Mouse (Mus musculus) forebrain, embryonic 15.5 days (tissue): Measurements from ENCODE around the gene Guk1. TPM values are rescaled to one million over a fixed set of nuclear protein-coding genes. Genes with fewer than 3 reads are reported as not detected.
A peak's percentile ranks its signal among the peaks of the same experiment; 100 is the strongest.
"Not testable (repeated sequence)": the region's sequence is repeated elsewhere in the genome, so short reads cannot be mapped to it uniquely, and the experiment has no call there.

Source experiments
- ATAC-seq: fragments of 200-750 bp; cut with Nextera tagmentation; replicated peaks from 2 replicates; pipeline ENCODE4 v1.8.0; 2017; ENCODE audit warnings: mild to moderate bottlenecking, moderate TSS enrichment, moderate library complexity
- H3K27ac ChIP-seq: fragments of 300-500 bp; sonication (generic); replicated peaks from 2 replicates; pipeline ENCODE4 v1.5.1; 2015; ENCODE audit warnings: mild to moderate bottlenecking, inconsistent platforms
- H3K27me3 ChIP-seq: fragments of 300-500 bp; sonication (generic); 2 replicates; pipeline ENCODE4 v1.6.1; 2015; ENCODE audit warnings: inconsistent platforms
- H3K36me3 ChIP-seq: fragments of 300-500 bp; sonication (generic); 2 replicates; pipeline ENCODE4 v1.6.1; 2015; ENCODE audit warnings: mild to moderate bottlenecking, inconsistent platforms
- H3K4me1 ChIP-seq: fragments of 300-500 bp; sonication (generic); 2 replicates; pipeline ENCODE4 v1.6.1; 2015; ENCODE audit warnings: inconsistent platforms
- H3K4me2 ChIP-seq: fragments of 300-500 bp; sonication (generic); replicated peaks from 2 replicates; pipeline ENCODE4 v1.6.1; 2015; ENCODE audit warnings: mild to moderate bottlenecking, inconsistent platforms
- H3K4me3 ChIP-seq: fragments of 300-500 bp; sonication (generic); 2 replicates; pipeline ENCODE4 v1.5.1; 2015; ENCODE audit warnings: mild to moderate bottlenecking, inconsistent platforms
- H3K9ac ChIP-seq: fragments of 300-500 bp; sonication (generic); replicated peaks from 2 replicates; pipeline ENCODE4 v1.6.1; 2015; ENCODE audit warnings: mild to moderate bottlenecking, inconsistent platforms
- H3K9me3 ChIP-seq: fragments of 300-500 bp; sonication (generic); 2 replicates; pipeline ENCODE4 v1.6.1; 2016; ENCODE audit warnings: inconsistent platforms
- WGBS: fragments of 180-500 bp; shearing (Covaris S2); methylation state at CpG from one replicate; pipeline ENCODE4 v1.1.7; 2015; ENCODE audit warnings: mixed read lengths; 5-methylcytosine and 5-hydroxymethylcytosine counted together
- polyA plus RNA-seq: library from polyadenylated mRNA; unstranded; fragments of >200 nt; fragmentation: Nextera tagmentation; extraction: Ambion mirVana; gene quantifications from 2 replicates; pipeline ENCODE4 v1.2.1, GENCODE M21; 2015

Gene Guk1
- polyA plus RNA-seq, 1 experiment from 2014 or later, result 183 TPM

GRCm38 (mm10) chr11:59224470-59224869 lies 32.5 kb upstream of the Guk1 start:
- 72% methylated on average over 2 of the region's 2 CpGs for WGBS
- ATAC-seq, result no peak
- H3K4me1 ChIP-seq, result peaks cover 63% of the 10 kb centered on the region

GRCm38 (mm10) chr11:59224025-59224424 lies 32.0 kb upstream of the Guk1 start:
- ATAC-seq, result no peak
- 0 out of 2 replicates have a peak, but pooled peaks cover 5% of the 10 kb centered on the region for H3K36me3 ChIP-seq
- no peak overlapping the region for H3K9ac ChIP-seq
- no peak overlapping the region for H3K4me3 ChIP-seq
- H3K27ac ChIP-seq, result no peak overlapping the region
- H3K9me3 ChIP-seq, result no peaks in the 10 kb centered on the region
- no peaks in the 10 kb centered on the region for H3K27me3 ChIP-seq
- 98% methylated on average over 3 of the region's 3 CpGs for WGBS
- H3K4me1 ChIP-seq, result peaks cover 63% of the 10 kb centered on the region
- no peak overlapping the region for H3K4me2 ChIP-seq

More at GRCm38 (mm10) chr11:59224470-59224869, 32.5 kb upstream of the Guk1 start:
- Histone ChIP-seq H3K27ac (no peak overlapping the region), H3K9me3 (no peaks in the 10 kb centered on the region), H3K9ac (no peak overlapping the region), H3K4me2 (no peak overlapping the region), H3K36me3 (0 out of 2 replicates have a peak, but pooled peaks cover 5% of the 10 kb centered on the region), H3K4me3 (no peak overlapping the region), H3K27me3 (no peaks in the 10 kb centered on the region)

- H3K36me3 ChIP-seq, result 0 out of 2 replicates have a peak, but pooled peaks cover 5% of the 10 kb centered on the region
- H3K27ac ChIP-seq, result no peak overlapping the region
- no peaks in the 10 kb centered on the region for H3K9me3 ChIP-seq
- H3K4me2 ChIP-seq, result no peak overlapping the region
- WGBS, result 91% methylated on average over 4 of the region's 4 CpGs
- H3K4me1 ChIP-seq, result peaks cover 62% of the 10 kb centered on the region
- H3K4me3 ChIP-seq, result no peak overlapping the region
- ATAC-seq, result no peak
- H3K9ac ChIP-seq, result no peak overlapping the region
- no peaks in the 10 kb centered on the region for H3K27me3 ChIP-seq
Observed at GRCm38 (mm10) chr11:59222306-59222705, 30.3 kb upstream of the Guk1 start.

DNA sequence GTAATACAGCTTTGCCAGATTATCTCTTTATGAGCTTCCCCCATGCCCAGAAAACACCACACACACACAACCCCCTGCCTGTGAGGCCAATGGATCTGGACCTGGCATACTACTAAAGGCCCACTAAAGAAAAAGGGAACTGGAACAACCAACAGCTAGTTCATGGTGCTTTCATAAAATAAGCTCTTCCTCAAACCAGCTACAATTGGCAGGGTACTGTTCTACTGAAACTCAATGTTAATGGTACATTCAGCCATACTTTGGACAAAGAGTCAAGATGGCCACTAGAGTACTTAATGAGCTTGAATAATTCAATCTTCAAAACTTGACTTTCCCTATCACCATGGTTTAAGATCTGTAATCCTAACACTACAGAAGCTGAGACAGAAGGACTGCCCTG lies 29.6 kb upstream of the Guk1 start:
- H3K9ac ChIP-seq, result no peak overlapping the region
- H3K27ac ChIP-seq, result no peak overlapping the region
- H3K9me3 ChIP-seq, result no peaks in the 10 kb centered on the region
- H3K36me3 ChIP-seq, result 0 out of 2 replicates have a peak, but pooled peaks cover 5% of the 10 kb centered on the region
- no peak for ATAC-seq
- no peaks in the 10 kb centered on the region for H3K27me3 ChIP-seq
- H3K4me2 ChIP-seq, result no peak overlapping the region
- H3K4me1 ChIP-seq, result peaks cover 56% of the 10 kb centered on the region
- no peak overlapping the region for H3K4me3 ChIP-seq

DNA sequence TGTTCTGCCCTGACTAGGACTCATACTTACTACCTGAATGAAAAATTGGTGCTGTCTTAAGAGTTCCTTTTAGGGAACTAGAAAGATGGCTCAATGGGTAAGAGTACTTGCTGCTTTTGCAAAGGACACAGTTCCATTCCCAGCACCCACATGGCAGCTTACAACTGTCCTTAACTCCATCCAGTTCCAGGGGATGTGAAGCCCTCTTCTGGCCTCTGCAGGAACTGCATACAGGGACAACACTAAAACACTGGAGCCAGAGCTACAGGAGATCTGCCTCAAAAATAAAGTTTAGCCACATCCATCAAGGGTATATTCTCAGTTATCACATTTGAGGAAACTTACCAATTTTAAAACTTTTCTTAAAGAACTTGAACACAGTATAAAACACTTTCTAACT lies 27.1 kb upstream of the Guk1 start:
- ATAC-seq, result no peak
- no peaks in the 10 kb centered on the region for H3K9me3 ChIP-seq
- H3K4me2 ChIP-seq, result no peak overlapping the region
- no peak overlapping the region for H3K27ac ChIP-seq
- no peaks in the 10 kb centered on the region for H3K27me3 ChIP-seq
- peaks cover 33% of the 10 kb centered on the region for H3K4me1 ChIP-seq
- no peak overlapping the region for H3K4me3 ChIP-seq
- no peak overlapping the region for H3K9ac ChIP-seq
- H3K36me3 ChIP-seq, result 0 out of 2 replicates have a peak, but pooled peaks cover 5% of the 10 kb centered on the region

- ATAC-seq, result no peak
- Histone ChIP-seq H3K9ac (no peak overlapping the region), H3K9me3 (no peaks in the 10 kb centered on the region), H3K36me3 (0 out of 2 replicates have a peak, but pooled peaks cover 4% of the 10 kb centered on the region), H3K27me3 (no peaks in the 10 kb centered on the region), H3K4me1 (peaks cover 28% of the 10 kb centered on the region), H3K4me3 (no peak overlapping the region), H3K27ac (no peak overlapping the region), H3K4me2 (no peak overlapping the region)
- 90% methylated on average over 4 of the region's 4 CpGs for WGBS
Observed at GRCm38 (mm10) chr11:59218389-59218998, 26.5 kb upstream of the Guk1 start.

- H3K4me2 ChIP-seq, result no peak overlapping the region
- peaks cover 16% of the 10 kb centered on the region for H3K4me1 ChIP-seq
- peak overlapping the region; percentile 57 for H3K27ac ChIP-seq
- H3K9me3 ChIP-seq, result no peaks in the 10 kb centered on the region
- no peak overlapping the region for H3K9ac ChIP-seq
- peaks cover 8% of the 10 kb centered on the region; the same call in 1 of the 2 replicates for H3K36me3 ChIP-seq
- WGBS, result 62% methylated on average over 3 of the region's 3 CpGs
- ATAC-seq, result no peak
- no peaks in the 10 kb centered on the region for H3K27me3 ChIP-seq
- H3K4me3 ChIP-seq, result no peak overlapping the region
Observed at GRCm38 (mm10) chr11:59216955-59217354, 24.9 kb upstream of the Guk1 start.

DNA sequence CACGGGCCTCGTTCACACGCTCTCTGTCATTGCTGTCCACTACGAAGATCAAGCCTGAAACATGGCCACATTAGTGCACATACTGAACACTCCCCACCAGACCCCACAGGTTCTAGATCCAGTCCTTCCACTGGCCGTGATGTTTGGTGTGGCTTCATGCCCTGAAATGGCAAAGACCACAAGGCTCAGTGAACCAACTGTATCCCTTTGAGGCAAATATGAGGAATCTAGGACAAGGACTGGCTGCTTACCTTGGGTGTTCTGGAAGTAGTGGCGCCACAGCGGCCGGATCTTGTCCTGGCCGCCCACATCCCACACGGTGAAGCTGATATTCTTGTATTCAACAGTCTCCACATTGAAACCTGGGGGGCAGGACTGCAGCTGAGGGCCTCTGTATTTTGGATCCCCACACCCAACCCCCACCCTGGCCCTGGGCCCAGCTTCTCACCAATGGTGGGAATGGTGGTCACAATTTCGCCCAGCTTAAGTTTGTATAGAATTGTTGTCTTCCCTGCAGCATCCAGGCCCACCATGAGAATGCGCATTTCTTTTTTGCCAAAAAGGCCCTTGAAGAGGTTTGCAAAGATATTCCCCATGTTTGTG lies 21.0 kb upstream of the Guk1 start:
- Histone ChIP-seq H3K4me1 (peaks cover 25% of the 10 kb centered on the region), H3K9me3 (no peaks in the 10 kb centered on the region), H3K36me3 (peaks cover 27% of the 10 kb centered on the region), H3K9ac (no peak overlapping the region), H3K4me2 (no peak overlapping the region), H3K27ac (no peak overlapping the region), H3K4me3 (no peak overlapping the region), H3K27me3 (no peaks in the 10 kb centered on the region)
- WGBS, result 92% methylated on average over 12 of the region's 12 CpGs
- no peak for ATAC-seq

- H3K9me3 ChIP-seq, result not testable (repeated sequence)
Observed at GRCm38 (mm10) chr11:59212320-59212719, 20.3 kb upstream of the Guk1 start.

GRCm38 (mm10) chr11:59211561-59211960 lies 19.5 kb upstream of the Guk1 start:
- H3K9ac ChIP-seq, ATAC-seq, H3K27ac ChIP-seq, H3K4me3 ChIP-seq, H3K9me3 ChIP-seq, H3K27me3 ChIP-seq, H3K4me2 ChIP-seq: not testable (repeated sequence)
- H3K4me1 ChIP-seq, result peaks cover 27% of the 10 kb centered on the region
- WGBS, result 90% methylated on average over 9 of the region's 9 CpGs
- peaks cover 28% of the 10 kb centered on the region for H3K36me3 ChIP-seq

More at GRCm38 (mm10) chr11:59212320-59212719, 20.3 kb upstream of the Guk1 start:
- Histone ChIP-seq H3K4me1 (peaks cover 27% of the 10 kb centered on the region), H3K36me3 (peaks cover 27% of the 10 kb centered on the region)
- not testable (repeated sequence) for H3K27ac ChIP-seq, H3K4me2 ChIP-seq, ATAC-seq, H3K27me3 ChIP-seq, H3K4me3 ChIP-seq, H3K9ac ChIP-seq
- WGBS, result 87% methylated on average over 12 of the region's 12 CpGs

GRCm38 (mm10) chr11:59210020-59210419 lies 18.0 kb upstream of the Guk1 start:
- H3K36me3 ChIP-seq, result peaks cover 42% of the 10 kb centered on the region
- no peaks in the 10 kb centered on the region for H3K9me3 ChIP-seq
- no peaks in the 10 kb centered on the region for H3K27me3 ChIP-seq
- no peak overlapping the region for H3K9ac ChIP-seq
- no peak overlapping the region for H3K27ac ChIP-seq
- H3K4me3 ChIP-seq, result no peak overlapping the region
- ATAC-seq, result no peak
- no peak overlapping the region for H3K4me2 ChIP-seq
- peaks cover 27% of the 10 kb centered on the region for H3K4me1 ChIP-seq
- 87% methylated on average over 4 of the region's 4 CpGs for WGBS

DNA sequence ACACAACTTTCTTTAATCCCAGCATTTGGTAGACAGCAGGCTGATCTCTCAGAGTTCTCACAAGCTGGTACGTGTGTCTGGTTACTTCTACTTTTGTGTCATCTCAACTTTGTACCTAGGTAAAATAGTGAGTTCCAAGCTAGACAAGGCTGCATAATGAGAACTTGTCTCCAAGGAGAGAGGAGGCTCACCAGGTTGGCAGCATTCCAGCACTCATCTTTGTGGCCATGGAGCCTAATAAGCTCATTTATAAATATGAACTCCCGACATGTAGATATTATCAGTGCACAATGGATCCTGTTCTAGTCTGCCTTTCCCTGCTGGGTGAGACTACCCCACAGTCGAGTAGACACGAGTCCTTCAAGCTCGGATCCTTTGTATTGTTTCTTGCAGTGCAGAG lies 17.6 kb upstream of the Guk1 start:
- Histone ChIP-seq H3K27ac (no peak overlapping the region), H3K4me3 (peak overlapping the region; percentile 79), H3K27me3 (no peaks in the 10 kb centered on the region), H3K4me2 (peak overlapping the region; percentile 82), H3K4me1 (peaks cover 27% of the 10 kb centered on the region), H3K36me3 (peaks cover 45% of the 10 kb centered on the region), H3K9ac (0 out of 2 replicates have a peak overlapping the region, but pooled peaks have one; percentile 70), H3K9me3 (no peaks in the 10 kb centered on the region)
- WGBS, result 49% methylated on average over 5 of the region's 5 CpGs
- no peak for ATAC-seq
